Mouse (Mus musculus) CH12.LX (cell line): Measurements from ENCODE around the gene Mthfd2. TPM values are rescaled to one million over a fixed set of nuclear protein-coding genes. Genes with fewer than 3 reads are reported as not detected.

Source experiments
- DNase-seq: peaks from one replicate; pipeline ENCODE4 v3.0.0-alpha.2; 2013; ENCODE audit errors: extremely low read depth
- H3K27ac ChIP-seq: 2 replicates; pipeline ENCODE4 v1.5.1; 2012; ENCODE audit warnings: low read depth, mild to moderate bottlenecking, control low read depth, moderate library complexity; ENCODE audit not compliant: insufficient read depth
- H3K27me3 ChIP-seq: replicated peaks from 2 replicates; pipeline ENCODE3; 2012; ENCODE audit warnings: inconsistent platforms
- H3K36me3 ChIP-seq, 2 experiments: replicated peaks in 1 of 2; 2 replicates each; pipeline versions ENCODE3 to v1.6.1; 2012; ENCODE audit warnings: inconsistent platforms in 1 of 2, low read length in 1 of 2, mild to moderate bottlenecking in 1 of 2, mixed read lengths in 1 of 2, moderate library complexity in 1 of 2; ENCODE audit not compliant: control insufficient read depth in 1 of 2, insufficient read depth in 1 of 2
- H3K4me1 ChIP-seq, 2 experiments: 2 replicates each; pipeline ENCODE4 v1.6.1; 2012; ENCODE audit warnings: inconsistent platforms in 1 of 2, moderate library complexity in 1 of 2; ENCODE audit not compliant: insufficient read depth in 2 of 2, control insufficient read depth in 1 of 2
- H3K4me2 ChIP-seq: 2 replicates; pipeline ENCODE4 v1.6.1; 2012; ENCODE audit warnings: low read depth, mild to moderate bottlenecking, control low read depth; ENCODE audit not compliant: poor library complexity, insufficient read depth, severe bottlenecking
- H3K4me3 ChIP-seq, 3 experiments: fragments of 150-350 bp in 1 of 3; sonication (generic) in 1 of 3; replicated peaks in 1 of 3; 2 replicates each; pipeline versions ENCODE3 to v1.5.1; 2011 to 2012; ENCODE audit warnings: low read depth in 2 of 3, low read length in 2 of 3, mild to moderate bottlenecking in 2 of 3, moderate library complexity in 2 of 3, control low read depth in 1 of 3, improper control_type of control experiment in 1 of 3, inconsistent platforms in 1 of 3, mixed read lengths in 1 of 3; ENCODE audit not compliant: poor library complexity in 1 of 3
- H3K79me2 ChIP-seq: replicated peaks from 2 replicates; pipeline ENCODE4 v1.6.1; 2012; ENCODE audit warnings: mild to moderate bottlenecking, moderate library complexity; ENCODE audit not compliant: control insufficient read depth, poor library complexity, insufficient read depth, severe bottlenecking; ENCODE audit errors: extremely low read depth
- H3K9ac ChIP-seq: 2 replicates; pipeline ENCODE4 v1.6.1; 2012; ENCODE audit warnings: low read depth, mild to moderate bottlenecking, control low read depth, moderate library complexity; ENCODE audit not compliant: insufficient read depth
- H3K9me3 ChIP-seq: replicated peaks from 2 replicates; pipeline ENCODE3; 2012; ENCODE audit warnings: low read length, inconsistent platforms, mixed read lengths
- CHD2 ChIP-seq: IDR thresholded peaks from 2 replicates; pipeline ENCODE4 v1.6.1; 2011; ENCODE audit warnings: low read length, improper control_type of control experiment
- CTCF ChIP-seq, 2 experiments: IDR thresholded peaks in 1 of 2; conservative IDR thresholded peaks in 1 of 2; 2 replicates each; pipeline ENCODE4 v1.5.1; 2011 to 2012; ENCODE audit warnings: low read depth in 2 of 2, low read length in 2 of 2, improper control_type of control experiment in 1 of 2, inconsistent platforms in 1 of 2, mild to moderate bottlenecking in 1 of 2, moderate library complexity in 1 of 2
- ETS1 ChIP-seq: conservative IDR thresholded peaks from 2 replicates; pipeline ENCODE4 v1.6.1; 2012; ENCODE audit warnings: low read depth, mild to moderate bottlenecking, inconsistent platforms, low read length, improper control_type of control experiment, moderate library complexity
- IRF4 ChIP-seq: IDR thresholded peaks from 2 replicates; pipeline ENCODE4 v1.6.1; 2014; ENCODE audit warnings: low read depth, mild to moderate bottlenecking, inconsistent platforms, low read length, improper control_type of control experiment
- JUND ChIP-seq: conservative IDR thresholded peaks from 2 replicates; pipeline ENCODE4 v1.6.1; 2011; ENCODE audit warnings: low read depth, low read length, improper control_type of control experiment
- MAFK ChIP-seq: IDR thresholded peaks from 2 replicates; pipeline ENCODE4 v1.6.1; 2011; ENCODE audit warnings: low read length, improper control_type of control experiment; ENCODE audit not compliant: insufficient replicate concordance
- MAX ChIP-seq: IDR thresholded peaks from 2 replicates; pipeline ENCODE4 v1.6.1; 2011; ENCODE audit warnings: low read length, improper control_type of control experiment
- MEF2A ChIP-seq: IDR thresholded peaks from 2 replicates; pipeline ENCODE4 v1.6.1; 2014; ENCODE audit warnings: low read depth, mild to moderate bottlenecking, inconsistent platforms, low read length, improper control_type of control experiment, borderline replicate concordance
- MXI1 ChIP-seq: IDR thresholded peaks from 2 replicates; pipeline ENCODE4 v1.6.1; 2011; ENCODE audit warnings: mild to moderate bottlenecking, low read depth, low read length, improper control_type of control experiment
- NELFE ChIP-seq: IDR thresholded peaks from 2 replicates; pipeline ENCODE4 v1.6.1; 2011; ENCODE audit warnings: low read depth, low read length, improper control_type of control experiment
- NRF1 ChIP-seq: IDR thresholded peaks from 2 replicates; pipeline ENCODE4 v1.6.1; 2014; ENCODE audit warnings: low read depth, mild to moderate bottlenecking, inconsistent platforms, low read length, improper control_type of control experiment, moderate library complexity
- PAX5 ChIP-seq: IDR thresholded peaks from 2 replicates; pipeline ENCODE4 v1.6.1; 2012; ENCODE audit warnings: low read length, inconsistent platforms, mixed read lengths
- POLR2A ChIP-seq: IDR thresholded peaks from 2 replicates; pipeline ENCODE4 v1.6.1; 2011; ENCODE audit warnings: low read depth, mild to moderate bottlenecking, improper control_type of control experiment, low read length
- POLR2AphosphoS2 ChIP-seq: IDR thresholded peaks from 2 replicates; pipeline ENCODE4 v1.6.1; 2011; ENCODE audit warnings: low read depth, low read length, improper control_type of control experiment
- RAD21 ChIP-seq: IDR thresholded peaks from 2 replicates; pipeline ENCODE4 v1.6.1; 2011; ENCODE audit warnings: low read depth, mild to moderate bottlenecking, low read length, improper control_type of control experiment, moderate library complexity
- TBP ChIP-seq: conservative IDR thresholded peaks from 2 replicates; pipeline ENCODE4 v1.6.1; 2011; ENCODE audit warnings: low read depth, low read length, improper control_type of control experiment
- TCF12 ChIP-seq: IDR thresholded peaks from 2 replicates; pipeline ENCODE4 v1.6.1; 2014; ENCODE audit warnings: low read depth, mild to moderate bottlenecking, inconsistent platforms, low read length, improper control_type of control experiment
- UBTF ChIP-seq: IDR thresholded peaks from 2 replicates; pipeline ENCODE4 v1.6.1; 2012; ENCODE audit warnings: low read depth, mild to moderate bottlenecking, inconsistent platforms, low read length, improper control_type of control experiment, moderate library complexity
- USF1 ChIP-seq: IDR thresholded peaks from 2 replicates; pipeline ENCODE4 v1.6.1; 2014; ENCODE audit warnings: low read depth, mild to moderate bottlenecking, inconsistent platforms, low read length, improper control_type of control experiment
- ZKSCAN1 ChIP-seq: IDR thresholded peaks from 2 replicates; pipeline ENCODE4 v1.6.1; 2012; ENCODE audit warnings: low read depth, inconsistent platforms, low read length, improper control_type of control experiment, borderline replicate concordance
- dilution Hi-C: fragments of 300-500 bp; cut with MboI; formaldehyde crosslinking; loops from 2 replicates; pipeline ENCODE4 v1.14.3; 2020; ENCODE audit warnings: low sequenced_read_pairs; ENCODE audit not compliant: extremely low pct_unique_long_range_greater_than_20kb, extremely low pct_ligation_motif_present
- in situ Hi-C: fragments of 300-500 bp; cut with MboI; formaldehyde crosslinking; loops from 3 replicates; pipeline ENCODE4 v1.14.3; 2019; ENCODE audit warnings: low sequenced_read_pairs, low pct_ligation_motif_present, low pct_unique_long_range_greater_than_20kb, mixed read lengths
- polyA plus RNA-seq: library from polyadenylated mRNA; unstranded; fragments of >175 nt; gene quantifications from 2 replicates; pipeline ENCODE4 v1.2.1, GENCODE M21; 2012; ENCODE audit warnings: low read depth; ENCODE audit not compliant: insufficient read length
- total RNA-seq, 2 experiments: library from RNA; depleted of rRNA; stranded (reverse); fragments of 300-350 nt in 1 of 2; fragments of >200 nt in 1 of 2; gene quantifications; 2 replicates each; pipeline ENCODE4 v1.2.3; 2012 to 2014

The Mthfd2 gene
- total and polyA plus RNA-seq, 3 experiments, result 286 to 351 (median 327) TPM

DNA sequence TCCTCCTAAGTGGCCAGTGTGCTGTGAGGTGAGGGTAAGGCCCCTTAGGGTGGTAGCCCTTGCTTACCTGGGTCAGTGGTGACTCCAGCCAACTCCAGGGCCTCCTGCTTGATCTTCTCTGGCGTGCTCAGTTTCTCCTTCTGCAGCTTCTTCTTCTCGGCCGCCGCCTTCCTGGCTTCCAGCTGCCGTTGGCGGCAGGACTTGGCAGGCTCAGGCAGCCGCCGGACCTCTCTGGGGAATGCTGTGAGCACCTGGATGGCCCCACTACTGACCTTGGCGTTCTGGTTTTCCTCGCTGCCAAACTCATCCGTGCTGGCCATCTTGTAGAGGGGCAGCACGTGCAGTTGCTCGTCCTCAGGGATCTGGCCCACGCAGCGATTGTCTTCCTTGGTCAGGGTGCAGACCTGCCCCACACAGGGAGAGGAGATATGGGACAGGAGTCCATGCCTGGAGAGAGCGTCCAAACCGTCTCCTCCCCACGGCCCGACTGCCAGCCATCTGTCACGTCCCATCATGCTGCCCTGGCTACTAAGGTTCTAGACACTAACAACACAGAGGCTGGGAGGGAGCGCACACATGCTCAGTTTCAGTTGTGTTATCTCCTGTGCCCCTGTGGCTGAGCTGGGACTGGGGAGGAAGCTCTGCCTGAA is 44.7 kb upstream of the Mthfd2 start:
- H3K4me2 ChIP-seq, result no peak overlapping the region
- H3K4me3 ChIP-seq, result no peak overlapping the region
- no peak overlapping the region for H3K27ac ChIP-seq
- no peak overlapping the region for H3K9ac ChIP-seq
- dilution Hi-C loops, result no loop called here
- no peaks in the 10 kb centered on the region for H3K4me1 ChIP-seq
- H3K79me2 ChIP-seq, result no peaks in the 10 kb centered on the region
- H3K27me3 ChIP-seq, result no peaks in the 10 kb centered on the region
- H3K9me3 ChIP-seq, result no peaks in the 10 kb centered on the region
- peaks cover 76 to 90% of the 10 kb centered on the region in 2 experiments for H3K36me3 ChIP-seq
- DNase-seq, result no peak
- TF ChIP-seq NELFE, result no peak
- no peak for TF ChIP-seq MXI1
- no peak for TF ChIP-seq TCF12
- no peak for TF ChIP-seq USF1
- no peak for TF ChIP-seq NRF1
- in situ Hi-C loops, result loop anchor here (25.0 kb wide), 1 partner anchor 292 kb away; the partner anchor contains the start of gene Clec4f

- no peak overlapping the region for H3K4me3 ChIP-seq
- H3K9me3 ChIP-seq, result no peaks in the 10 kb centered on the region
- H3K79me2 ChIP-seq, result no peaks in the 10 kb centered on the region
- H3K4me1 ChIP-seq, result peaks cover 0 to 6% of the 10 kb centered on the region in 2 experiments; a peak in 1 of 4 replicates
- TF ChIP-seq RAD21, result no peak
- TF ChIP-seq CHD2, result no peak
- TF ChIP-seq POLR2AphosphoS2, result no peak
- TF ChIP-seq ETS1, result no peak
- no peak for TF ChIP-seq MXI1
- TF ChIP-seq USF1, result no peak
- no peak for TF ChIP-seq IRF4
- TF ChIP-seq MAFK, result no peak
- no peak for TF ChIP-seq MEF2A
- no peak for TF ChIP-seq JUND
- no peak for TF ChIP-seq PAX5
- no peak for TF ChIP-seq NELFE
- TF ChIP-seq TBP, result no peak
- TF ChIP-seq ZKSCAN1, result no peak
- no peak for TF ChIP-seq UBTF
- no peak for TF ChIP-seq TCF12
- no peak for TF ChIP-seq POLR2A
- TF ChIP-seq MAX, result no peak
- TF ChIP-seq CTCF (conservative IDR thresholded peaks at IDR 0.05 in 1 of 2, IDR thresholded peaks at IDR 0.05 in 1 of 2; ENCODE audit: low read depth in 2 of 2, low read length in 2 of 2), result no peak
- TF ChIP-seq NRF1, result no peak
- TF ChIP-seq, all 38 proteins: peak for 0
- dilution Hi-C loops (no loop called here), in situ Hi-C loops (loop anchor here (25.0 kb wide), 1 partner anchor 299 kb away; the partner anchor contains the start of gene Clec4f)
- Histone ChIP-seq H3K36me3 (peaks cover 31 to 77% of the 10 kb centered on the region in 2 experiments), H3K9ac (no peak overlapping the region), H3K27ac (no peak overlapping the region), H3K4me2 (no peak overlapping the region), H3K27me3 (no peaks in the 10 kb centered on the region)
- no peak for DNase-seq
Observed at GRCm38 (mm10) chr6:83363075-83363474, 37.4 kb upstream of the Mthfd2 start.
